Mouse (Mus musculus) cerebellum, postnatal 25 days (tissue): ENCODE data around the gene Tap1.
"Not testable (repeated sequence)": the region's sequence is repeated elsewhere in the genome, so short reads cannot be mapped to it uniquely, and the experiment has no call there.

ENCODE experiments used
- DNase-seq, 2 experiments: peaks; one replicate each; pipeline ENCODE4 v3.0.0; 2021; ENCODE audit warnings: mixed read lengths in 2 of 2

Tap1 gene

GRCm38 (mm10) chr17:34205021-34205745 lies 17.8 kb downstream of the Tap1 start:
- DNase-seq, result no peak

GRCm38 (mm10) chr17:34205746-34206176 lies 18.4 kb downstream of the Tap1 start:
- DNase-seq, result no peak

GRCm38 (mm10) chr17:34206731-34207130 lies 19.4 kb downstream of the Tap1 start:
- DNase-seq, result no peak

- no peak for DNase-seq
Observed at GRCm38 (mm10) chr17:34207456-34207855, 20.1 kb downstream of the Tap1 start.

GRCm38 (mm10) chr17:34207866-34208265 lies 20.5 kb downstream of the Tap1 start:
- DNase-seq, result no peak

GRCm38 (mm10) chr17:34208421-34208820 lies 21.1 kb downstream of the Tap1 start:
- no peak for DNase-seq

- no peak for DNase-seq
Observed at GRCm38 (mm10) chr17:34209680-34210079, 22.3 kb downstream of the Tap1 start.

GRCm38 (mm10) chr17:34210599-34210998 lies 23.2 kb downstream of the Tap1 start:
- DNase-seq, result no peak

GRCm38 (mm10) chr17:34211746-34212365 lies 24.5 kb downstream of the Tap1 start:
- DNase-seq, result no peak

- DNase-seq, result no peak
Observed at GRCm38 (mm10) chr17:34213936-34214335, 26.6 kb downstream of the Tap1 start.

- no peak for DNase-seq
Observed at GRCm38 (mm10) chr17:34215176-34215575, 27.8 kb downstream of the Tap1 start.

- DNase-seq, result no peak
Observed at GRCm38 (mm10) chr17:34217216-34217928, 30.0 kb downstream of the Tap1 start.

GRCm38 (mm10) chr17:34217986-34218385 lies 30.6 kb downstream of the Tap1 start:
- DNase-seq, result no peak

- peak in 1 of 2 experiments; percentile 11 for DNase-seq
Observed at GRCm38 (mm10) chr17:34218675-34219074, 31.3 kb downstream of the Tap1 start.

- DNase-seq, result peak in 1 of 2 experiments; percentile 40
Observed at GRCm38 (mm10) chr17:34219096-34219495, 31.7 kb downstream of the Tap1 start.

- DNase-seq, result not testable (repeated sequence)
Observed at GRCm38 (mm10) chr17:34219801-34220200, 32.4 kb downstream of the Tap1 start.

GRCm38 (mm10) chr17:34220401-34220800 lies 33.0 kb downstream of the Tap1 start:
- not testable (repeated sequence) for DNase-seq

- DNase-seq, result no peak
Observed at GRCm38 (mm10) chr17:34224816-34225215, 37.5 kb downstream of the Tap1 start.

- no peak for DNase-seq
Observed at GRCm38 (mm10) chr17:34225426-34225825, 38.1 kb downstream of the Tap1 start.

GRCm38 (mm10) chr17:34225911-34226310 lies 38.6 kb downstream of the Tap1 start:
- DNase-seq, result not testable (repeated sequence)

GRCm38 (mm10) chr17:34230971-34231370 lies 43.6 kb downstream of the Tap1 start:
- DNase-seq, result not testable (repeated sequence)

GRCm38 (mm10) chr17:34232021-34232420 lies 44.7 kb downstream of the Tap1 start:
- DNase-seq, result not testable (repeated sequence)

GRCm38 (mm10) chr17:34234926-34235325 lies 47.6 kb downstream of the Tap1 start:
- DNase-seq, result peak; percentile 64 to 75

- DNase-seq, result no peak
Observed at GRCm38 (mm10) chr17:34236691-34237090, 49.3 kb downstream of the Tap1 start.
